Mouse (Mus musculus): ENCODE data around the gene Slc2a12. TPM values are rescaled to one million over a fixed set of nuclear protein-coding genes. Genes with fewer than 3 reads are reported as not detected.

The Slc2a12 gene
- polyA plus RNA-seq, 1 experiment from 2014 or later: 4.2 TPM

DNA sequence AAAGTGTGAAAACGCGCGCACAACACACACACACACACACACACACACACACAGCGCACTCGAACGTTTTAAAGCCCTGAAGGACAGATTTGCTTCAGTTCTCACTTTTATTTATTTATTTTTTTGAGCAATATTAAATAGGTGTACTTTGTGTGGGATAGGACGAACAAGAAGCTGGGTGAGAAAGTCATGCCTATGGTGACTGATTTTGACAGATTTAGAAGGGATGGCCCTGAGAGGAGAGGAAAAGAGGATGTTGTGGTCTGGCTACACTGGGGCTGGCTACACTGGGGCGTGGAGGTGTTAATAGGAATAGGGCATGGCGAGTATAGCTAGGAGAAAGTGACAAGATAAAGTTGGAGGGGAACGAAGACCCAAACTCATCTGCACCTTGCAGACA, 87.4 kb downstream of the Slc2a12 start:
- Histone ChIP-seq H3K9ac (replicated peaks) (peak overlapping the region; percentile 99), H3K4me1 (replicated peaks) (peaks cover 30% of the 10 kb centered on the region), H3K36me3 (no peaks in the 10 kb centered on the region), H3K4me2 (replicated peaks) (peak overlapping the region; percentile 94), H3K9me3 (no peaks in the 10 kb centered on the region), H3K27me3 (no peaks in the 10 kb centered on the region), H3K27ac (peak overlapping the region; percentile 96), H3K4me3 (replicated peaks) (peak overlapping the region; percentile 99)
- no peak for ATAC-seq
- 67% methylated on average over 10 of the region's 10 CpGs for WGBS

DNA sequence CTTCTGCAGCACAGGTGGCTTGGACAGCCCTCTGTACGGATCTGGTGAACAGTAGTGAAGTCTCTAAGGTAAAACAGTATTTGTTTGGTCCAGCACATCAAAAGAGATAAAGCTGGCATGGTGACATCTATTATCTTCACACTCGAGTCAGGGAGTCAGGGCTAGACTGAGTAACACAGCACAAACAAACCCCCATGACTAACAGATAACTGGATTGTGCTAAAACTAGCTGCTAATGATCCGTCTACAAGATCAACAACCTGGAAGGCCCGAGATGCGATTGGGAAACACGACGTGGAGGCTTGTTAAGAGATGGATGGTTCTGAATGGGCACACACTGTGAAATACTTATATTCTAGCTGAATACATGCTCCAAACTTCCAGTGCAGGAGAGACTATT, 101.1 kb downstream of the Slc2a12 start:
- WGBS: 68% methylated on average over 7 of the region's 7 CpGs
- peak; percentile 22; the same call in 1 of the 2 replicates for ATAC-seq
- Histone ChIP-seq H3K27ac (peak overlapping the region; percentile 40), H3K4me1 (replicated peaks) (peaks cover 9% of the 10 kb centered on the region), H3K4me3 (replicated peaks) (no peak overlapping the region), H3K9me3 (no peaks in the 10 kb centered on the region), H3K27me3 (no peaks in the 10 kb centered on the region), H3K36me3 (no peaks in the 10 kb centered on the region), H3K4me2 (replicated peaks) (no peak overlapping the region), H3K9ac (replicated peaks) (no peak overlapping the region)

DNA sequence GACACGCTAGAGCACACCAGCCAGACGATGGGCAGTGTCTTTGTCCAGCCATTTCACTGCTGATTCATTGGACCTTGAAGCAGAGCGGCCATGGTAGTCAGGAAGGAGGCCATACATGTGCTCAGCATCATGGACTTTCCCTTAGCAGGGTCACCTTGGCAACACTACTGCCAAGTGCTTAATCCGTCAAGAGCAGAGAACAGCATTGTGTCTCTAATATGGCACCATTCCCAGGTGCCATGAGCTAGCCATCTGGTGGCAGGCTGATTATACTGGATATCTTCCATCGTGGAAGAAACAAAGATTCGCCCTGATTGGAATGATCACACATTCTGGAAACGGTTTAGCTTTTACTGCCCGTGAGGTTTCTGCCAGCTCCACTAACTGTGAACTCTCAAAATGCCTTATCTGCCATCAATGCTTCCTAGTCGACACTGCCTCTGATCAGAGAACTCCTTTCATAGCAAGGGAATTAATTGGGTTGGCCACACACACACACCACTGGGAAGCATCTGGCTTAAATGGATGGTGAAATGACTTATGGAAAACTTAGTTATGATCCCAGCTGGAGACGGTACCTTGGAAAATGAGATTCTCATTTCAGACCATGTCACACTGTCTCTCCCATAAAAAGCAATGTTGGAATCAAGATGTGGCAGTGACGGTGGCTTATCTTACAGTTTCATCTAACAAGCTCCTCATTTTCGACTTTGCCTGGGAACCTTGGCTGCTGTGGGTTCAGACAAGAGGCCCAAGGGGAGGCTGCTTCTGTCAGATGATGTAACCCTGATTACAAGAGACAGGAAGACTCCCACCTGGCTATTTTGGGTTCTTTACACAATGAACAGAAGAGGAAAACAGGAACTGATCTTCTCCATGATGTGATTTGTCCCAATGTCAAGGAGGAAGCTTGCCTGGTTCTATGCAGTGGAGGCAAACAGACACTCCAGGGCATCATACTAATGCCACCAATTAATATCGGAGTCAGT, 101.8 kb downstream of the Slc2a12 start:
- Histone ChIP-seq H3K27me3 (no peaks in the 10 kb centered on the region), H3K9ac (replicated peaks) (no peak overlapping the region), H3K4me2 (replicated peaks) (no peak overlapping the region), H3K4me1 (replicated peaks) (peaks cover 9% of the 10 kb centered on the region), H3K4me3 (replicated peaks) (no peak overlapping the region), H3K9me3 (no peaks in the 10 kb centered on the region), H3K27ac (peak overlapping the region; percentile 40), H3K36me3 (no peaks in the 10 kb centered on the region)
- peak; percentile 91 for ATAC-seq
- 65% methylated on average over 13 of the region's 13 CpGs for WGBS

DNA sequence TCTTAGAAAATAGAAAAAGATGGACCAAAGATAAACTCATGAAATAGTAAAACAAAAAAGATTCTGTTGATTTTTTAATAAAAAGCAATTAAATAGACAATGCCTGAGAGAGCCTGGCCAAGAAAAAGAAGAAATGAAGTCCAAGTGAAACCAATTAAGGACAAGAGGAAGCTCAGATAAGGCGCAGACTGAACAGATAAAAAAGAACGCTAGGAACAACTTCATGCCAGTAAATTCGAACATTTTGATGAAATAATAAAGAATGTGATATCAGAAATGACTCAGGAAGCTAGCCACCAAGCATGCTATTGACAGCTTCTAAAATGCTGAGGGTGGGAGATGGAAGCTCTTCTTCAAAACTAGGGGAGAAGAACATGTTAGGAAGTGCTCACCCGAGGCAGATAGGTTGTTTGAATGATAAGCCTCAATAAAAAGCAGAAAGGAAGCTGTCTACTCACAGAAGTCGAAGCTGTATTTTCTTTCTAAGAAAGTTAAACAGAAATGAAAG, 106.4 kb downstream of the Slc2a12 start:
- H3K4me1 ChIP-seq (replicated peaks): peaks cover 8% of the 10 kb centered on the region
- no peak for ATAC-seq
- WGBS: 80% methylated on average over 5 of the region's 5 CpGs

More for the DNA sequence above, 106.4 kb downstream of the Slc2a12 start:
- H3K9ac ChIP-seq (replicated peaks): no peak overlapping the region
- no peaks in the 10 kb centered on the region for H3K27me3 ChIP-seq
- H3K36me3 ChIP-seq: no peaks in the 10 kb centered on the region
- H3K4me3 ChIP-seq (replicated peaks): no peak overlapping the region
- H3K4me2 ChIP-seq (replicated peaks): no peak overlapping the region
- no peaks in the 10 kb centered on the region for H3K9me3 ChIP-seq
- H3K27ac ChIP-seq: no peak overlapping the region

Small RNA genes within 50 kb of the gene (microRNA-seq; reads per million reads assigned to microRNA genes)
- gene Mir7663: 6.6 reads per million, percentile 22 among the genes with 10 or more reads in this experiment

Other genes with a start within 250 kb of the Slc2a12 start
- 124 and 127 TPM in 2 replicates for gene Tbpl1, start 86.9 kb downstream of the Slc2a12 start, polyA plus RNA-seq (2015; fragmentation: Nextera tagmentation; extraction: Ambion mirVana)
- 0.32 and 0.41 TPM in 2 replicates for gene Tcf21, start 175.2 kb downstream of the Slc2a12 start, polyA plus RNA-seq (2015; fragmentation: Nextera tagmentation; extraction: Ambion mirVana)